Mouse (Mus musculus): ENCODE measurements around the gene Slco3a1.

GRCm38 (mm10) chr7:74484024-74484385, 70.6 kb downstream of the Slco3a1 start:
- TF ChIP-seq CTCF (IDR thresholded peaks at IDR 0.05; ENCODE audit: low read depth, low read length) (no peak), POLR2A (IDR thresholded peaks at IDR 0.05; ENCODE audit: extremely low read depth, insufficient read depth, low read length) (no peak)

Measured in liver, adult 2 months (tissue).